Mouse (Mus musculus): ENCODE data around the gene Rps6kb1.

- TF ChIP-seq CTCF (IDR thresholded peaks at IDR 0.05; ENCODE audit: control insufficient read depth, insufficient read depth, low read length) (no peak), POLR2A (IDR thresholded peaks at IDR 0.05; ENCODE audit: borderline replicate concordance, control insufficient read depth, low read depth, low read length) (no peak)
These were observed 48.4 kb upstream of the Rps6kb1 start for GRCm38 (mm10) chr11:86592993-86593392.
